Mouse (Mus musculus) CH12.LX (cell line): Measurements from ENCODE around the gene Pik3r2. TPM values are rescaled to one million over a fixed set of nuclear protein-coding genes. Genes with fewer than 3 reads are reported as not detected.

ENCODE experiments used
- DNase-seq: peaks from one replicate; pipeline ENCODE4 v3.0.0-alpha.2; 2013; ENCODE audit errors: extremely low read depth
- H3K27ac ChIP-seq: 2 replicates; pipeline ENCODE4 v1.5.1; 2012; ENCODE audit warnings: low read depth, mild to moderate bottlenecking, control low read depth, moderate library complexity; ENCODE audit not compliant: insufficient read depth
- H3K27me3 ChIP-seq: replicated peaks from 2 replicates; pipeline ENCODE3; 2012; ENCODE audit warnings: inconsistent platforms
- H3K36me3 ChIP-seq, 2 experiments: replicated peaks in 1 of 2; 2 replicates each; pipeline versions ENCODE3 to v1.6.1; 2012; ENCODE audit warnings: inconsistent platforms in 1 of 2, low read length in 1 of 2, mild to moderate bottlenecking in 1 of 2, mixed read lengths in 1 of 2, moderate library complexity in 1 of 2; ENCODE audit not compliant: control insufficient read depth in 1 of 2, insufficient read depth in 1 of 2
- H3K4me1 ChIP-seq, 2 experiments: 2 replicates each; pipeline ENCODE4 v1.6.1; 2012; ENCODE audit warnings: inconsistent platforms in 1 of 2, moderate library complexity in 1 of 2; ENCODE audit not compliant: insufficient read depth in 2 of 2, control insufficient read depth in 1 of 2
- H3K4me2 ChIP-seq: 2 replicates; pipeline ENCODE4 v1.6.1; 2012; ENCODE audit warnings: low read depth, mild to moderate bottlenecking, control low read depth; ENCODE audit not compliant: poor library complexity, insufficient read depth, severe bottlenecking
- H3K4me3 ChIP-seq, 3 experiments: fragments of 150-350 bp in 1 of 3; sonication (generic) in 1 of 3; replicated peaks in 1 of 3; 2 replicates each; pipeline versions ENCODE3 to v1.5.1; 2011 to 2012; ENCODE audit warnings: low read depth in 2 of 3, low read length in 2 of 3, mild to moderate bottlenecking in 2 of 3, moderate library complexity in 2 of 3, control low read depth in 1 of 3, improper control_type of control experiment in 1 of 3, inconsistent platforms in 1 of 3, mixed read lengths in 1 of 3; ENCODE audit not compliant: poor library complexity in 1 of 3
- H3K79me2 ChIP-seq: replicated peaks from 2 replicates; pipeline ENCODE4 v1.6.1; 2012; ENCODE audit warnings: mild to moderate bottlenecking, moderate library complexity; ENCODE audit not compliant: control insufficient read depth, poor library complexity, insufficient read depth, severe bottlenecking; ENCODE audit errors: extremely low read depth
- H3K9ac ChIP-seq: 2 replicates; pipeline ENCODE4 v1.6.1; 2012; ENCODE audit warnings: low read depth, mild to moderate bottlenecking, control low read depth, moderate library complexity; ENCODE audit not compliant: insufficient read depth
- H3K9me3 ChIP-seq: replicated peaks from 2 replicates; pipeline ENCODE3; 2012; ENCODE audit warnings: low read length, inconsistent platforms, mixed read lengths
- BHLHE40 ChIP-seq: IDR thresholded peaks from 2 replicates; pipeline ENCODE4 v1.6.1; 2011; ENCODE audit warnings: mild to moderate bottlenecking, low read depth, low read length, improper control_type of control experiment
- CHD2 ChIP-seq: IDR thresholded peaks from 2 replicates; pipeline ENCODE4 v1.6.1; 2011; ENCODE audit warnings: low read length, improper control_type of control experiment
- ELF1 ChIP-seq: IDR thresholded peaks from 2 replicates; pipeline ENCODE4 v1.6.1; 2014; ENCODE audit warnings: low read depth, mild to moderate bottlenecking, inconsistent platforms, low read length, improper control_type of control experiment
- EP300 ChIP-seq: IDR thresholded peaks from 2 replicates; pipeline ENCODE4 v1.6.1; 2011; ENCODE audit warnings: low read length, improper control_type of control experiment
- ETS1 ChIP-seq: conservative IDR thresholded peaks from 2 replicates; pipeline ENCODE4 v1.6.1; 2012; ENCODE audit warnings: low read depth, mild to moderate bottlenecking, inconsistent platforms, low read length, improper control_type of control experiment, moderate library complexity
- HCFC1 ChIP-seq: IDR thresholded peaks from 2 replicates; pipeline ENCODE4 v1.6.1; 2012; ENCODE audit warnings: low read depth, mild to moderate bottlenecking, inconsistent platforms, low read length, improper control_type of control experiment
- IRF4 ChIP-seq: IDR thresholded peaks from 2 replicates; pipeline ENCODE4 v1.6.1; 2014; ENCODE audit warnings: low read depth, mild to moderate bottlenecking, inconsistent platforms, low read length, improper control_type of control experiment
- JUND ChIP-seq: conservative IDR thresholded peaks from 2 replicates; pipeline ENCODE4 v1.6.1; 2011; ENCODE audit warnings: low read depth, low read length, improper control_type of control experiment
- KAT2A ChIP-seq: IDR thresholded peaks from 2 replicates; pipeline ENCODE4 v1.6.1; 2012; ENCODE audit warnings: low read length, improper control_type of control experiment, inconsistent platforms; ENCODE audit not compliant: insufficient replicate concordance
- MAFK ChIP-seq: IDR thresholded peaks from 2 replicates; pipeline ENCODE4 v1.6.1; 2011; ENCODE audit warnings: low read length, improper control_type of control experiment; ENCODE audit not compliant: insufficient replicate concordance
- MAX ChIP-seq: IDR thresholded peaks from 2 replicates; pipeline ENCODE4 v1.6.1; 2011; ENCODE audit warnings: low read length, improper control_type of control experiment
- MAZ ChIP-seq: IDR thresholded peaks from 2 replicates; pipeline ENCODE4 v1.6.1; 2012; ENCODE audit warnings: low read depth, mild to moderate bottlenecking, inconsistent platforms, low read length, improper control_type of control experiment, moderate library complexity
- MEF2A ChIP-seq: IDR thresholded peaks from 2 replicates; pipeline ENCODE4 v1.6.1; 2014; ENCODE audit warnings: low read depth, mild to moderate bottlenecking, inconsistent platforms, low read length, improper control_type of control experiment, borderline replicate concordance
- MYC ChIP-seq: IDR thresholded peaks from 2 replicates; pipeline ENCODE4 v1.6.1; 2011; ENCODE audit warnings: low read depth, mild to moderate bottlenecking, improper control_type of control experiment, low read length
- NRF1 ChIP-seq: IDR thresholded peaks from 2 replicates; pipeline ENCODE4 v1.6.1; 2014; ENCODE audit warnings: low read depth, mild to moderate bottlenecking, inconsistent platforms, low read length, improper control_type of control experiment, moderate library complexity
- POLR2A ChIP-seq: IDR thresholded peaks from 2 replicates; pipeline ENCODE4 v1.6.1; 2011; ENCODE audit warnings: low read depth, mild to moderate bottlenecking, improper control_type of control experiment, low read length
- RAD21 ChIP-seq: IDR thresholded peaks from 2 replicates; pipeline ENCODE4 v1.6.1; 2011; ENCODE audit warnings: low read depth, mild to moderate bottlenecking, low read length, improper control_type of control experiment, moderate library complexity
- SIN3A ChIP-seq: IDR thresholded peaks from 2 replicates; pipeline ENCODE4 v1.6.1; 2012; ENCODE audit warnings: low read length, improper control_type of control experiment, inconsistent platforms
- TCF12 ChIP-seq: IDR thresholded peaks from 2 replicates; pipeline ENCODE4 v1.6.1; 2014; ENCODE audit warnings: low read depth, mild to moderate bottlenecking, inconsistent platforms, low read length, improper control_type of control experiment
- USF1 ChIP-seq: IDR thresholded peaks from 2 replicates; pipeline ENCODE4 v1.6.1; 2014; ENCODE audit warnings: low read depth, mild to moderate bottlenecking, inconsistent platforms, low read length, improper control_type of control experiment
- USF2 ChIP-seq: conservative IDR thresholded peaks from 2 replicates; pipeline ENCODE4 v1.6.1; 2011; ENCODE audit warnings: low read depth, low read length, improper control_type of control experiment
- ZMIZ1 ChIP-seq: IDR thresholded peaks from 2 replicates; pipeline ENCODE4 v1.6.1; 2012; ENCODE audit warnings: low read depth, mild to moderate bottlenecking, inconsistent platforms, low read length, improper control_type of control experiment
- ZNF384 ChIP-seq: IDR thresholded peaks from 2 replicates; pipeline ENCODE4 v1.6.1; 2012; ENCODE audit warnings: low read depth, low read length, improper control_type of control experiment, inconsistent platforms
- dilution Hi-C: fragments of 300-500 bp; cut with MboI; formaldehyde crosslinking; loops from 2 replicates; pipeline ENCODE4 v1.14.3; 2020; ENCODE audit warnings: low sequenced_read_pairs; ENCODE audit not compliant: extremely low pct_unique_long_range_greater_than_20kb, extremely low pct_ligation_motif_present
- in situ Hi-C: fragments of 300-500 bp; cut with MboI; formaldehyde crosslinking; loops from 3 replicates; pipeline ENCODE4 v1.14.3; 2019; ENCODE audit warnings: low sequenced_read_pairs, low pct_ligation_motif_present, low pct_unique_long_range_greater_than_20kb, mixed read lengths
- polyA plus RNA-seq: library from polyadenylated mRNA; unstranded; fragments of >175 nt; gene quantifications from 2 replicates; pipeline ENCODE4 v1.2.1, GENCODE M21; 2012; ENCODE audit warnings: low read depth; ENCODE audit not compliant: insufficient read length
- total RNA-seq, 2 experiments: library from RNA; depleted of rRNA; stranded (reverse); fragments of 300-350 nt in 1 of 2; fragments of >200 nt in 1 of 2; gene quantifications; 2 replicates each; pipeline ENCODE4 v1.2.3; 2012 to 2014

The Pik3r2 gene
- total and polyA plus RNA-seq, 3 experiments, result 13.8 to 45.9 (median 25.8) TPM

DNA sequence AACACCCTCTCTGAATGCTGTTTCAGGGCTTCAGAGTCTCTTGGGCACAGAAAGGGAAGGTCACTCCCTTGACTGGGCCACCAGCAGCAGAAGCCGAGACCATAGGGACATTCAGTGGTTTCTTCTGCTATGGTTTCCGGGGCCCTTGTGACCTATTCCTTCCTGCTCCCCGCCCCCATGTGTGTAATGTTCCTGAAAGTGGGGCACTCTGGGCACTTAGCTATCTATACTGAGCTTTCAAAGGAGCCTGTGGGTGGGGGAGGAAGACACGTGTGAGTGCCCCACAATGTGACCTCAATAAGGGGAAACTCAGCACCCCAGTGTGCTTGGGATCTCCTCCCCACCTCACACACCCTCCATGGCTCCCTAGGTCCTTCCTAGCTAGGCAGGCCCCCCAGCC lies 30.0 kb upstream of the Pik3r2 start:
- in situ Hi-C loops (no loop called here), dilution Hi-C loops (no loop called here)
- H3K27ac ChIP-seq, result peak overlapping the region; percentile 87
- H3K9me3 ChIP-seq, result no peaks in the 10 kb centered on the region
- TF ChIP-seq TCF12, result peak; percentile 32; the same call in 1 of the 2 replicates
- TF ChIP-seq NRF1, result no peak; the same call in 1 of the 2 replicates
- TF ChIP-seq USF1, result peak; percentile 34; the same call in 1 of the 2 replicates
- TF ChIP-seq ETS1, result peak; percentile 37; the same call in 1 of the 2 replicates
- TF ChIP-seq SIN3A, result no peak
- no peak for TF ChIP-seq USF2
- TF ChIP-seq ZNF384, result no peak
- TF ChIP-seq EP300, result 0 out of 2 replicates have a peak, but pooled peaks have one; percentile 19
- peak; percentile 53; the same call in 1 of the 2 replicates for TF ChIP-seq MEF2A
- TF ChIP-seq HCFC1, result peak; percentile 55
- no peak for TF ChIP-seq ZMIZ1
- peak; percentile 68 for TF ChIP-seq BHLHE40
- TF ChIP-seq MYC, result peak; percentile 69; the same call in 1 of the 2 replicates
- peak; percentile 68; the same call in 1 of the 2 replicates for TF ChIP-seq MAZ
- no peak for TF ChIP-seq JUND
- TF ChIP-seq MAFK, result no peak
- peak; percentile 68; the same call in 1 of the 2 replicates for TF ChIP-seq ELF1
- TF ChIP-seq RAD21, result no peak
- peak; percentile 81 for TF ChIP-seq CHD2
- no peak for TF ChIP-seq KAT2A
- peak; percentile 60; the same call in 1 of the 2 replicates for TF ChIP-seq IRF4
- peak; percentile 59; the same call in 1 of the 2 replicates for TF ChIP-seq POLR2A
- peak; percentile 42; the same call in 1 of the 2 replicates for TF ChIP-seq MAX
- H3K27me3 ChIP-seq, result peaks cover 2% of the 10 kb centered on the region
- peaks cover 7 to 16% of the 10 kb centered on the region in 2 experiments for H3K36me3 ChIP-seq
- peak; percentile 43 for DNase-seq
- peak overlapping the region; percentile 23; the same call in 1 of the 2 replicates for H3K9ac ChIP-seq
- H3K79me2 ChIP-seq, result peaks cover 7% of the 10 kb centered on the region; the same call in 1 of the 2 replicates
- H3K4me2 ChIP-seq, result peak overlapping the region; percentile 41; the same call in 1 of the 2 replicates
- no peak overlapping the region for H3K4me3 ChIP-seq
- H3K4me1 ChIP-seq, result peaks cover 30 to 74% of the 10 kb centered on the region in 2 experiments
